Mouse (Mus musculus) bone marrow macrophage, adult 2 months (primary cell): ENCODE measurements at regions not wholly inside any gene's neighbourhood (a gene's known extent, or its start where the extent isn't known, plus 50 kb on each side); places are given as distances from the start of the nearest gene placed in this dataset.

Experiments
- H3K27ac ChIP-seq: 2 replicates; pipeline ENCODE4 v1.5.1; 2012; ENCODE audit warnings: low read depth, low read length; ENCODE audit not compliant: insufficient read depth
- H3K4me1 ChIP-seq: 2 replicates; pipeline ENCODE4 v1.6.1; 2012; ENCODE audit warnings: low read length; ENCODE audit not compliant: control insufficient read depth, insufficient read depth
- H3K4me3 ChIP-seq: 2 replicates; pipeline ENCODE4 v1.5.1; 2012; ENCODE audit warnings: mild to moderate bottlenecking, low read length, moderate library complexity; ENCODE audit not compliant: insufficient read depth
- CTCF ChIP-seq: IDR thresholded peaks from 2 replicates; pipeline ENCODE4 v1.5.1; 2012; ENCODE audit warnings: low read depth, mild to moderate bottlenecking, low read length, moderate library complexity
- POLR2A ChIP-seq: IDR thresholded peaks from 2 replicates; pipeline ENCODE4 v1.6.1; 2012; ENCODE audit warnings: mild to moderate bottlenecking, low read depth, low read length, borderline replicate concordance

- no peak overlapping the region for H3K27ac ChIP-seq
- H3K4me1 ChIP-seq: no peaks in the 10 kb centered on the region
- TF ChIP-seq CTCF: no peak
- H3K4me3 ChIP-seq: no peak overlapping the region
Measured at GRCm38 (mm10) chr11:45239044-45239443, 612.8 kb upstream of the Clint1 start.

- Histone ChIP-seq H3K4me1 (no peaks in the 10 kb centered on the region), H3K4me3 (no peak overlapping the region), H3K27ac (no peak overlapping the region)
- TF ChIP-seq POLR2A (no peak), CTCF (no peak)
Measured at GRCm38 (mm10) chr11:45240419-45240818, 611.4 kb upstream of the Clint1 start.

- Histone ChIP-seq H3K4me3 (no peak overlapping the region), H3K4me1 (no peaks in the 10 kb centered on the region), H3K27ac (no peak overlapping the region)
- TF ChIP-seq POLR2A (no peak), CTCF (no peak)
Measured at GRCm38 (mm10) chr11:45241671-45242070, 610.2 kb upstream of the Clint1 start.

GRCm38 (mm10) chr11:45244796-45245195, 607.1 kb upstream of the Clint1 start:
- no peak for TF ChIP-seq CTCF
- TF ChIP-seq POLR2A: no peak
- H3K4me3 ChIP-seq: no peak overlapping the region
- no peak overlapping the region for H3K27ac ChIP-seq
- no peaks in the 10 kb centered on the region for H3K4me1 ChIP-seq

- Histone ChIP-seq H3K27ac (no peak overlapping the region), H3K4me3 (no peak overlapping the region)
Measured at GRCm38 (mm10) chr11:45256019-45256418, 595.8 kb upstream of the Clint1 start.

GRCm38 (mm10) chr11:45262198-45262597, 589.7 kb upstream of the Clint1 start:
- Histone ChIP-seq H3K4me3 (no peak overlapping the region), H3K27ac (no peak overlapping the region), H3K4me1 (no peaks in the 10 kb centered on the region)
- TF ChIP-seq CTCF (no peak), POLR2A (no peak)

More at GRCm38 (mm10) chr11:45256019-45256418, 595.8 kb upstream of the Clint1 start:
- H3K4me1 ChIP-seq: no peaks in the 10 kb centered on the region
- TF ChIP-seq CTCF (no peak), POLR2A (no peak)

- no peak for TF ChIP-seq POLR2A
- TF ChIP-seq CTCF: no peak
- Histone ChIP-seq H3K27ac (no peak overlapping the region), H3K4me3 (no peak overlapping the region)
Measured at GRCm38 (mm10) chr11:45264001-45264400, 587.9 kb upstream of the Clint1 start.

GRCm38 (mm10) chr11:45265171-45265988, 586.5 kb upstream of the Clint1 start:
- TF ChIP-seq POLR2A: no peak
- no peak for TF ChIP-seq CTCF
- H3K27ac ChIP-seq: no peak overlapping the region
- no peak overlapping the region for H3K4me3 ChIP-seq
- H3K4me1 ChIP-seq: no peaks in the 10 kb centered on the region

More at GRCm38 (mm10) chr11:45264001-45264400, 587.9 kb upstream of the Clint1 start:
- no peaks in the 10 kb centered on the region for H3K4me1 ChIP-seq

- Histone ChIP-seq H3K27ac (no peak overlapping the region), H3K4me1 (no peaks in the 10 kb centered on the region), H3K4me3 (no peak overlapping the region)
- TF ChIP-seq POLR2A (no peak), CTCF (no peak)
Measured at GRCm38 (mm10) chr11:45265989-45266302, 585.9 kb upstream of the Clint1 start.

- H3K27ac ChIP-seq: no peak overlapping the region
- H3K4me3 ChIP-seq: no peak overlapping the region
- H3K4me1 ChIP-seq: no peaks in the 10 kb centered on the region
- TF ChIP-seq POLR2A (no peak), CTCF (no peak)
Measured at GRCm38 (mm10) chr11:45269215-45269614, 582.6 kb upstream of the Clint1 start.

GRCm38 (mm10) chr11:45271206-45271605, 580.6 kb upstream of the Clint1 start:
- Histone ChIP-seq H3K27ac (no peak overlapping the region), H3K4me1 (no peaks in the 10 kb centered on the region), H3K4me3 (no peak overlapping the region)
- TF ChIP-seq CTCF: no peak
